Mouse (Mus musculus) adrenal gland, adult (tissue): Measurements from ENCODE around the gene Gpr84.

ENCODE experiments used
- DNase-seq, 2 experiments: peaks; one replicate each; pipeline ENCODE4 v3.0.0; 2022 to 2023; ENCODE audit warnings: low spot score in 1 of 2; ENCODE audit not compliant: inconsistent age in 2 of 2

Gpr84 gene

DNA sequence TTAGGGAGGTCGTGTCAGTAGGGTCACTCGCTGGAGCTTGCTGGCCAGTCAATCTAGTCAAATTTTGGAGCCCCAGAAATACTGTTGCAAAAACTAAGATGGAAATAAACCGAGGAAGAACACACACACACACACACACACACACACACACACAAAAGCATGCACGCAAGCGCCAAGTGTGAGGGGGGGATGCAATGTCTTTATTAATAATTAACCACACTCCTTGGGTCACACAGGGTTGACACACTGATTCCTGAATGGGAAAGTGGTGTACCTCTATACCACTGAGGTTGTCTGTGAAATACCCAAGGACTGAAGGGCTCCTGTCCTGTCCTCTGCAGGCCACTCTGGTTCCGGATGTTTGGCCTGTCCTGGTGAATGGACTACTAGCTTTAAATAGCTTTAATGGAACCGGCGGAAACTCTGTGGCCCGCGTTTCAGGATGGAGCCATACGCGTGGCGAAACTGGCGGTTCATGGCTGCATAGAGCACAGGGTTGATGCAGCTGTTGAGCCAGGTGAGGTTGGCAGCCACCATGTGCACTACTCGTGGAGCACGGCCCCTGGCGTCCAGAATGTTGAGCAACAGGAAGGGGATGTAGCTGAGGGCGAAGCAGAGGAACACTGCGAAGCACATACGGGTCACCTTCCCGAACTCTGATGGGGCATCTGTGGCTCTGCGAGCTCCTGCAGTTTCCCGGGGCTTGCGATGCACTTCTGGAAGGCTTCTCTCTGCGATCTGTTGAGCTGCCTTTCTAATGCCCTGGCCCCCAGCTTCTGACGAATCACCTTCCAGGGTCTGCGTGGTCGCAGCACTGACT, 2.1 kb downstream of the Gpr84 start:
- no peak for DNase-seq

- peak; percentile 91 to 98 for DNase-seq
Measured at GRCm38 (mm10) chr15:103307125-103307524, 3.3 kb downstream of the Gpr84 start.

DNA sequence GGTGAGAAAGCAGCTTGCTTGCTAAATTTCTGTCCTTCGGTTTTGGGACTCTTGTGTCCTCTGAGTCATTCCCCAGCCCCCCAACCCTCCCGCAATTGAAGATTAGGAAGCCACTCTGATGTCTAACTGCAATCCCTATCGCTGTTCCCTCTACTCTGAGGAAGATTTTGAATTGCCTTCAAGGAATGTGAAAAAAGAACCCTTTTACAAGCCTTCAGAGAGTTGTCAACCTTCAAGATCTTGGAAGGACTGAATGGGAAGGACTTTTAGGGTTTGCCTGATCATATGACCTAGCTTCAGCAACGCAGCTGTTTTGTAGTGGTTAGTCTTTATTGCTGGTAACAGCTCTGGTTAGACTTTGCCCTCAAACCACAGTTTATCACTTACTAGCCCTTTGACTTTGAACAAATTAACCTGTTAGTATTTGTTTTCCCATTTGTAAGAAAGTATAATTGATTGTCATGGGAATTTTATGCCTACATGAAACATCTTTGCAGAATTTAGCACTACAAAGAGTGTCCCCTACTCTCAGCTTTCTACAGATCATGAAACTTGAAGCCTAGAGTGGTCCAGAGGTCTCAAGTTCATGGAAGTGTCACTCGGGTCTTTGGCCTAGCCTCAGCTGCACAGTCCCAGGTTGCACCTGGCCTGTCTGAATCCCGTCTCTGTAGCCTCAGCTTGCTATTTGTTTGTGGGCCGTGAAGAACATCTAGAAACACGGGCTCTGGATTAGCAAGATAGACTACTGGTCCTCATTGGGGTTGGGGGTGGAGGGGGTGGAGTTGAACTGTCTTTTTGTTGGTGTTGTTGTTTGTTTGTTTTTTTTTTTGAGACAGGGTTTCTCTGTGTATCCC, 4.4 kb downstream of the Gpr84 start:
- peak in 1 of 2 experiments; percentile 57 for DNase-seq

- peak; percentile 96 to 99 for DNase-seq
Measured at GRCm38 (mm10) chr15:103305070-103305678, 5.2 kb downstream of the Gpr84 start.

DNA sequence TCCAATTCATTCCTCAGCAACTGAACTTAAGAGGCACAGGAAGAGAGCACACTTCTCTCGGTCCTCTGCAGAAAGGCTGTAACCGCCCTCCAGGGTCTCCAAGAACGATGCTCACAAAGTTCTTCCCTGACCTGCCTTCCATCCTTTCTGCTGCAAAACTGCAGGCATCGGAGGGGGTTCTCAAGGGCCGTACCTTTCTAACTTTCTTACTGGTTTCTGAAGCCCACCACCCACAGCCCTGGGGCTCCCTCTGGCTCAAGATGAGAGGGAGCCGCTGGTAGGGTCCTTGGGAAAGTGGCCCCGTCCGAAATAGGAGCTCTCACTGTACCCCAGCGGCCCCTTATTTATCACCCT, 5.8 kb downstream of the Gpr84 start:
- DNase-seq = no peak

GRCm38 (mm10) chr15:103303916-103304615, 6.3 kb downstream of the Gpr84 start:
- DNase-seq = peak in 1 of 2 experiments; percentile 35

DNA sequence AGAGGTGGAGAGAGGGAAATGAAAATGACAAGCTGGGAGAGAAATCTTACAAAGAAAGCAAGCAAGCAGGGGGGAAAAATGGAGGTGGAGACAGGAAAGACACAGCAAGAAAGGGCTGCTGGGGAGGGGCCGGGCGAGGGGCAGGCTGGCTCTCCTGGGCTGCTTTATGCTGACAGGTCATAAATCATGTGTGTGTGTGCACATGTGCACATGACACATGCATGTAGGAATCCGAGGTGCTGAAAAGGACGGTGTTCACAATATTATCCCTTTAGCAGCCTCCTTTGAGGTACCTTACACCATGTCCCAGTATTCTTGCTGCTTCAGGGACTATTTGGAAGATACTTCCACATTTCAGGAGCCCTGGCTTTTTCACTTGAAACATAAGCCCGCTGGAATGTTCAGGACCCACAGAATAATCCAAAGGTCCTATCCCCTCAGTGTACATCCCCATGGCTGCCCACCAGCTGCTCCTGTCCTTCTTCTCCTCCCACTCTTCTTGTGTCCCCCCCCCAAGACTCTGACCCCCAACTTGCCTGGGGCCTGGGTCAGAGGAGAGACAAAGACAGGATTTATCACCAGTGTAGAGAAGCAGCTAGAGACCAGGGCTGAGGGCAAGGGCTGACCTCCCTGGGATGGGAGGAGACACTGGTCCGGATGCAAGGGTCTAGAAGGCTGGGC, 7.9 kb downstream of the Gpr84 start:
- DNase-seq = no peak

DNA sequence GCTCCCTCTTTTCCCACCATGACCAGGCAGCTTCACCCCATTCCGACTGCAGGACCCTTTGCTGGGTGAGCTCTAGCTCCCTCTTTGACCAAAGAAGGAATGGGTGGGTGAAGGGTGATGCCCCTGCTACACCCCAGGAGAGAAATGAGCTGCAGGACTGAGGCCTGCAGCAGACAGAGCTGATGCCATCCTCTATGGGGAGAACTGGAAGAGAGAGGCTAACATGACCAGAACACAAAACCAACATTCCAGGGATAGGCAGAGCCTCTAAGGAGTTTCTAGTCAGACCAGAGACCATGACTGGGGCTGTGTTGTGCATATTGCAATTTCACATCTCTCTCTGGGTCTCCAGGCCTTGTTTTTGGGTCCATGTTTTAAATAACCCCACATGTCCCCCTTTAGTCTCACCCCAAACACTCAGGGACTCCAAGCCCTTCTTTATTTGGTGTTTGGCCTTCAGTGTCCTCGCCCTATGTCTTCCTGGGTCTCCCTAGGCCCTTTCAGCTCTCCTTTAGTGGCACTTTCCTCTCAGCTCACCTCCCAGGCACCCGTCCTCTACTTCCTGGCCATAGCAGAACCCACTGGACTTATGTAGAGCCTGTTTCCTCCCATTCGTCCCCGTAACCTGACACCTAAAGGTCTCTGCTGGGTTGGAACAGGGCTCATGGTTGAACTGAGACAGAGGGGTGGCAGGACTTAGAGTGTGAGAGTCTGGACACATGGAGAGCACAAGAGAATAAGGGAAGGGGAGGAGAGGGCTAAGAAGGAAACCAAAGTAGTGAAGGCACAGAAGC, 8.7 kb downstream of the Gpr84 start:
- DNase-seq = no peak

GRCm38 (mm10) chr15:103301046-103301445, 9.4 kb downstream of the Gpr84 start:
- DNase-seq = no peak

DNA sequence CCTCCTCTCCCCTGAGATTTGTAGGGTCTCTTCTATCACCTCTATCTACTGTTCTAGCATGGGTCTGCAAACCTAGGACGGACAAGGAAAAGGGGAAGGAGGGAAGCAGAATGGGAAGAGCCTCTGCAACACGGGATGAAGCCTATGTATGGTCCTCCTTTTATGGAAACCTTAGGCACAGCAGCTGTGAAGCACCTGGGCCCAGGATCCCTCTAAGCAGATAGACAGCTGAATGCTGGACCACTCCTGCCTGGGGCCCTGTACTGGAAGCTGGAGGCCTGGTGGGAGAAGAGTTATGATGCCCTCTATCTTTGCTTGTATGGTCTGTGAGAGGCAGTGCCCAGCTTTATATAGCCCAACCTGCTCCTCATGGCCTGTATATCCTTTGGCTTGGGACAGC, 9.9 kb downstream of the Gpr84 start:
- DNase-seq = no peak

DNA sequence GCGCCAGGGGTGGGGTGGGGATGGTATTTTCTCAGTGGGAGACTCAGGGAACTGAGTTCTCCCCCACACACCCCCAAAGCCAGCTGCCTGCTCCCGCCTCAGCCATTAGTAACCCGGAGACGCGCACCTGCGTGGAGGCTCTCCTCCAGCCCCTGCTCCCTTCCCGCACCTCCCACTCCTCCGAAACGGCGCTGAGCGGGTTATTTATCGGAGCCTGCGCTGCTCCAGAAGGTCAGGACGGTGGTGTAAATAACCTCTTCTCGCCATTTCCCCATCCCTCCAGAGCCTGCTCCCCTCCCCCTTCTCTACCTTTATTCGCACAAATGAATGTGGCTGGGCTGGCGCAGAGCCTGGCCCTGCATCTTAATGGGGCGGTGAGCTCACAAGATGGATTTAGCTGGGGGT, 10.3 kb downstream of the Gpr84 start:
- no peak for DNase-seq

DNA sequence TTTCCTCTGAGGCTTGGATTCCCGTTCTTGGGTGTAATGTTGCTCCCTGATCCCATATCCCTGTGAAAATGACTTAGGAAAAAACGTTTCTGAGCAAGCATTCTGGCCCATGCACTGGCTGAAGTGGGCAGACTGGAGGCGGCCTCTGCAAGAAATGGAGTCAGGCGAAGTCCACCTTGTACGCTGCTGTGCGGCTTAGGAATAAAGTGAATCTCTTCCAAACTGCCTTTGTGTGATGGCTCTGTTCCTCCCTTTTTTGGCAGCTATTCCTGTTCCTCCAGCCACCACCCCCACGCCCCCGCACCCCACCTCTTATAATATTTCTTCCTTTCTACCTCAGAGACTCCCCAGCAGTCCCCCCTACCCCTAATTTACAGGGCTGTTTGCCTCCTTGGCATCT, 10.8 kb downstream of the Gpr84 start:
- no peak for DNase-seq

DNA sequence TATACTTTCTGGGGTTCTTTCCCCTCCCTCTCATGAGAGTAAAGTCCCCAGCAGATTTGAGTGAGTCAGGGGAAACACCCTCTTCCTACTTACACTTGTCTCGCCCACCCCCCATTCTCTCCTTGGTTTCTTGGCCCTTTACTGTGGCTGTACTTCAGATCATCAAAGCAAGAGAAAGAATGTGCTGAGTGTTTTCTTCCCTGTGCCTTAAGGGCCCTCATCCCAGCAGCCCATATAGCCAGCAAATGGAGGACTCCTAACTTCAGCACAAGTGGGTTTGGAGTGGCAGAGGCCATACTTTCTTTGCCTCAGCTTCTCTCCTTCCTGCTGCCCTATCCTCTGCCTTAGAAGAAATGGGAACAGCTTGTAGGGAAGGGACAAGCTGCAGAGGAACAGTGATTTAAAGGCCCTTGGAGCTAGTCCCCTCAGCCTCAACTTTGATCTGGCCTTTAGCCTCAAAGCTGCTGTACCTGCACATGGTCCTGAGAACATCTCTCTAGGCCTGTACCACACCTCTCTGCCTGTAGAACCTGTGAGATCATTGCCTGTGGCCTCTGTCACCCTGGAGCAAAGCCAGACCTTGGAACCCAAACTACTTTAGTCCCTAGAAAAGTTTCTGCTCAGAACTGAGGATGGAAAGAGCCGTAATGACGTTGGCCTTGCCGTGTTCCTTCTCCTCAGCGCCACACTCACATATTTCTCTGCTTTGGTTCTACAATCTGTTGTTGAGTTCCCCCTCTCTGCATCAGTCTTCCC, 11.4 kb downstream of the Gpr84 start:
- DNase-seq = peak; percentile 39 to 74

GRCm38 (mm10) chr15:103298026-103298425, 12.4 kb downstream of the Gpr84 start:
- DNase-seq = no peak

DNA sequence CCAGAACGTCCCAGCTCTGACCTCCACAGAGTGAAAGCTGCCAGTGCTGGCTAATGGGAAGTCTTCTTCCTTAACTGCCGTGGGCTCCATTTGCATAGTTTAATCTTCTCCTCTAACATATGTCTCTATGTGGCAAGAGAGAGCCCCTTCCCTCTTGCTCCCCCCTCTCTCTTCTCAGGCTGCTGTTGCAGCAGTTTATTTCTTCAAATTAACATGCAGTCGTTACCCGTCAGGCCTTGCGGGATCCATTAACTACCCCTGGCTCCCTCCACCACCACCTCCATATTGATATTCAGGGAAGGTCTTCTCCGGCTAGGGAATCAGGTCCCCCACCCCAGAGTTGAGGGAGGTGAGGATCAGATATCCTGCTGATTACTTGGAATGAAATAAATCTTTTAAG, 13.1 kb downstream of the Gpr84 start:
- DNase-seq = no peak

DNA sequence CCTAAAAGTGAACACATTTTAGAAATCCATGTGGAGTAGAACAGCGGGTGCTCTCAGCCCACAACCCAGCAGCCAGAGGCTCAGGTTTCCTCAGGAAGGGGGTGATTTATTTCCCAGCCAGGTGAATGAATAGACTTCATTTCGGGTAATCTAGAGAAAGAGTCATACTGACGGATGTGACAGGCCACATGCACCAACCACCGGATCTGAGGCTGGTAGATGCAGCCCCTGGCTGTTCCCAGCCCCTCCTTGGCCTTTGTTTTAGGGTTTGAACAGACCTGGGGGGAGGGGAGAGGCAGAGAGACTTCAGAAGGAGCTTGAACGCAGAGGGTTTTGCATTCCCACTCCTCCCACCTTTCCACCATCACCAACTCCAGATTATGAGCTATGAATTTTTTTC, 14.6 kb downstream of the Gpr84 start:
- no peak for DNase-seq

DNA sequence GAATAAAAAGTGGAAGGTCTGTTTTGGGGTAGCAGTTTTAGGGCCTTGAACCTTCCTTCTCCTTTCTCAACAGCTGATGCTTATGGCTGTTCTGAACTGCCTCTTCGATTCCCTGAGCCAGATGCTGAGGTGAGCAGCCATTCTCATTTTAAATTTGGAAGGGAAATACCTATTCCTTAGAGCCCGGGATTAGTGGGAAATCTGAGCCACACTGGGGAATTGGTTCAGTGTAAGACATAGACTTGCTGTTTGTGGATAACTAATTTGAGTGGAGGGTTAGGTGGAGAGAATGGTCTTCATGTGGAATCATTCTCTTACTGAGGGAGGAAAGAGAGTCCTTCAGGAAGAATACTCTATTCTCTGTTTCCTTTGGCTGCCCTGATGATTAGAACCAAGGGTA, 15.8 kb downstream of the Gpr84 start:
- no peak for DNase-seq

DNA sequence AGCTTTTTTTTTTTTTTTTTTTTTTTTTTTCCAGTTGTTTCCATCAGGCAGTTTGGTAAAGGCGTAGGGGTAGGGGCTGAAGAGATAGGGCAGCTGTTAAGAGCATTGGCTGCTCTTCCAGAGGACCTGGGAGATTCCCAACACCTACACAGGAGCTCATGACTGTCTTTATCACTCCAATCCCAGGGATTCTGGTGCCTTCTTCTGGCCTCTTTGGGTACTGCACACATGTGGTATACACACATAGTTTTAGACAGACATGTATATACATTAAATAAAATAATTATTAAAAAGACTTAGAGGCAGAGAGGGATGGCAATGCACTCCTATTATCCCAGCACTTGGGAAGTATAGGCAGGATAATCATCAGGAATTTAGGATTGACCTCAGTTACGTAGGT, 17.0 kb downstream of the Gpr84 start:
- DNase-seq = no peak

DNA sequence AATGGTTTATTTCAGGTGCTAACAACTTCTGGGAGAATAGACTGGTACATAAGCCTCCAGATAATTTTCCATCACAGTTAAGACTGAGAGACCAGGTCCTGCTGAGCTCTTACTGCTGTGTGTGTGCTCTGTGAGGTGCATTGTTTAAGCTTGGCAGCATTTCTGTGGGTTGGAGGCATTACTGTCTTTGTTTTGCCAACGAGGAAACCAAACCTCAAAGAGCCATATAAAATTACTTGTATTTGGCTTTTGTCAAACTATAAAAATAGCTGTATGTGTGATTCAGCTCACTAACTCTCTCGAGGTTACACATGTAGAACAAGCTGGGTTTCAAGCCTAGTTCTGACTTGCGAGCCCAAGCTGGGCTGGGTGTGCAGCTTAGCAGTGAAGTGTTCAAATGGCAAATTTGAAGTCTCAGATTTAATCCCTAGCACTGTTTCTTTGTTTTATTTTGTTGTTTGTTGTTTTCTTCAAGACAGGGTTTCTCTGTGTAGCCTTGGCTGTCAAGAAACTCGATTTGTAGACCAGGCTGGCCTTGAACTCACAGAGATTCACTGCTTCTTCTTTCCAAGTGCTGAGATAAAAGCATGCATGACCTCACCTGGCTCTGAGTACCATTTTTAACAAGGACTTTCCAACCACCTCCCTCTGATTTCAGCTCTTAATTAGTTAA, 17.6 kb downstream of the Gpr84 start:
- DNase-seq = peak; percentile 33 to 89
